Mouse (Mus musculus) heart, adult 2 months (tissue): ENCODE measurements around the gene Rnh1. TPM values are rescaled to one million over a fixed set of nuclear protein-coding genes. Genes with fewer than 3 reads are reported as not detected.
A peak's percentile ranks its signal among the peaks of the same experiment; 100 is the strongest.

Source experiments
- DNase-seq, 2 experiments: peaks; one replicate each; pipeline ENCODE4 v3.0.0; 2021
- H3K27ac ChIP-seq: fragments of 200-600 bp; 2 replicates; pipeline ENCODE4 v1.8.1; 2022
- H3K27me3 ChIP-seq: fragments of 200-500 bp; 2 replicates; pipeline ENCODE4 v1.6.1; 2012; ENCODE audit warnings: mild to moderate bottlenecking, low read length, inconsistent platforms, mixed read lengths; ENCODE audit not compliant: control insufficient read depth, insufficient read depth
- H3K36me3 ChIP-seq: fragments of 200-500 bp; 2 replicates; pipeline ENCODE4 v1.6.1; 2012; ENCODE audit warnings: low read length, inconsistent platforms; ENCODE audit not compliant: control insufficient read depth, insufficient read depth
- H3K4me1 ChIP-seq: fragments of 200-500 bp; 2 replicates; pipeline ENCODE4 v1.6.1; 2011; ENCODE audit warnings: low read length; ENCODE audit not compliant: control insufficient read depth, insufficient read depth
- H3K4me3 ChIP-seq: fragments of 200-600 bp; 2 replicates; pipeline ENCODE4 v1.8.1; 2022
- H3K79me2 ChIP-seq: fragments of 200-500 bp; replicated peaks from 2 replicates; pipeline ENCODE4 v1.6.1; 2012; ENCODE audit warnings: mild to moderate bottlenecking, inconsistent platforms, low read length, moderate library complexity, mixed read lengths; ENCODE audit not compliant: control insufficient read depth, insufficient read depth
- H3K9ac ChIP-seq: fragments of 200-500 bp; 2 replicates; pipeline ENCODE4 v1.6.1; 2012; ENCODE audit warnings: low read depth, mild to moderate bottlenecking, control low read depth, inconsistent platforms, low read length, mixed read lengths
- CTCF ChIP-seq: fragments of 200-600 bp; IDR thresholded peaks from 2 replicates; pipeline ENCODE4 v1.8.1; 2022; ENCODE audit warnings: antibody characterized with exemption, mild to moderate bottlenecking, moderate library complexity
- EP300 ChIP-seq: fragments of 200-500 bp; IDR thresholded peaks from 2 replicates; pipeline ENCODE4 v1.6.1; 2011; ENCODE audit warnings: low read depth, low read length, control low read depth; ENCODE audit not compliant: insufficient read depth
- POLR2A ChIP-seq: fragments of 200-500 bp; IDR thresholded peaks from 2 replicates; pipeline ENCODE4 v1.6.1; 2011; ENCODE audit warnings: mild to moderate bottlenecking, low read depth, low read length, control low read depth; ENCODE audit not compliant: insufficient read depth
- WGBS: fragments of 180-500 bp; shearing (Covaris S2); methylation state at CpG from one replicate; pipeline ENCODE4 v1.1.7; 2018; 5-methylcytosine and 5-hydroxymethylcytosine counted together
- intact Hi-C: fragments of 180-260 bp; cut with DNase I; formaldehyde crosslinking; loops from one replicate; pipeline ENCODE4 v1.15.1; 2025
- long read RNA-seq: library from polyadenylated mRNA; stranded (forward); transcript quantifications from one replicate; pipeline ENCODE4 v2.0.0, GENCODE M21; 2021
- polyA plus RNA-seq: library from polyadenylated mRNA; depleted of rRNA; stranded (reverse); fragments of >200 nt; gene quantifications from 2 replicates; pipeline ENCODE4 v1.2.3, GENCODE M21; 2012; rRNA removed
- total RNA-seq, 2 experiments: library from RNA; stranded (reverse); gene quantifications; 2 replicates each; pipeline ENCODE4 v1.2.3; 2021

Gene Rnh1
- total RNA-seq (10 to 100 TPM; 62.9 to 73.9 TPM), polyA plus RNA-seq (73.2 and 96.7 TPM in 2 replicates)
- long read RNA-seq, transcript Rnh1-202 (10 exons, 1,656 nt), result major isoform, 23 of 60 reads
- long read RNA-seq, transcript Rnh1-201 (10 exons, 2,091 nt), result minor isoform, 15 of 60 reads
- long read RNA-seq, partial matches to known transcripts, result 20 of 60 reads
- long read RNA-seq, other reads (novel, unspliced or antisense), result 0 of 60 reads

DNA sequence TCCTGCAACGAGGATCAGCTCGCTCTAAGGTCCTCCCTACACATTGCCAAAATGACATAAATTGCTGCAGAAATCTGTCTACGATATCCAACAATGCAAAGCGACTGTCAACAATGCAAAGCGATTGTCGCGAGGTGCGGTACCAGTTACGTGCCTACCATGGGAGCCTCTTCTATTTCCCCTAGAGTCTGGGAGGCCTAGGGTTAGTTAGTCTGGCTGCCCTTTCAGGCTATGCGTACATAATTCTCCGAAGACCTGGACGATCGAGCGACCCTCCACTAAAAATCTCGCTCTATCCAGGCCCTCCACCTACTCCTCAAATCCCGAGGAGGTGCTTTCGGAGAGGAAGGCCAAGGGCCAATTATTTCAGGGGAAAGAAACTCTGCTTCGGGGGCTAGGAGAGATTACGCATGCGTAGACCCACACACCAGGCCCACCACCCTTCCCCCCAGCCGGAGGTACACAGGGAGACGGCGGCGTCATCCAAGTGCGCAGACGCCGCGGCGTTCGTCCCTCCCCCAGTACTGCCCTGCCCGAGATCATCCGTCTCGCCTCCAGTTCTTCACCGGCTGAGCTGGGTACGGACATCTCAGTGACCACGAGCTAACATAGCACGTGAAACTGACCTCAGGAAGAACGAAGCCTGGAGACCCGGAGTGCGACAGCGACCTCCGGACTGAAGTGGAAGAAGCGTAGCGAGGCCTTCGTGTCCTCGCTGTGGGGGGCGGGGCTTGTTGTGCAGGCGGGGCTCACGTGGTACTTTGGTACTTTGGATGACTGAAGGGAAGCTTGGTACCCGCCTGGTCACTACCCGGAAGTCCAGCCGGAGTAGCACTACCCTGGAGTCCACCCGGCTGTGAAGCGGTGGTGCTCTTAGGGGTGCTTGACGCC is at the start of gene Rnh1:
Gene Rnh1 (minus strand): TSS at position 742 of the 891 bp plus-strand sequence.
- WGBS, result 2% methylated on average over 55 of the region's 55 CpGs
- Histone ChIP-seq H3K27me3 (no peaks in the 10 kb centered on the region), H3K4me3 (peak within 1 kb of the TSS; percentile 83), H3K36me3 (no peaks in the 10 kb centered on the region), H3K27ac (peak within 1 kb of the TSS; percentile 98), H3K9ac (peak within 1 kb of the TSS; percentile 70), H3K79me2 (no peaks in the 10 kb centered on the region), H3K4me1 (peaks cover 12% of the 10 kb centered on the region)
- intact Hi-C loops, result loop anchor here (2.0 to 5.0 kb wide), 3 partner anchors 50 to 315 kb away; partner anchors contain the start of genes Bet1l, Gm45785, Ptdss2 and Ric8a
- peak; percentile 91 to 94 for DNase-seq
- no peak for TF ChIP-seq CTCF
- TF ChIP-seq POLR2A, result peak; percentile 98
- peak; percentile 68; the same call in 1 of the 2 replicates for TF ChIP-seq EP300

DNA sequence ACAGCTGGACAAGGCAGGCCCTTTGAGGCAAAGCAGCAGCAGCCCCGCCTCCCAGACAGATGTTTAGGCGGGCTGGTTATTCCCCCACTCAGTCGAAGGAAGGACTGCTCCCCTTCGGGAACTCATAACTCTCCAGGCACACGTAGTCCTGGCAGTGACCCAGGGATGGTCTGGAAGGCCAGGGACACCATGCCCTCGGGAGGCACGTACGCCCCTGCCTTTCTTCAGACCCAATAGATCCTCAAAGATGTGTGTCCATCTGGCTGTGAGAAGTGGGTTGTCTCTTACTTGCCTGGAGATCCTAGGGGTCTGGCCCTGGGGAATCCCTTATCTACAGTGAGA is 49.4 kb upstream of the Rnh1 start:
- Histone ChIP-seq H3K36me3 (no peaks in the 10 kb centered on the region), H3K9ac (peak overlapping the region; percentile 60)

DNA sequence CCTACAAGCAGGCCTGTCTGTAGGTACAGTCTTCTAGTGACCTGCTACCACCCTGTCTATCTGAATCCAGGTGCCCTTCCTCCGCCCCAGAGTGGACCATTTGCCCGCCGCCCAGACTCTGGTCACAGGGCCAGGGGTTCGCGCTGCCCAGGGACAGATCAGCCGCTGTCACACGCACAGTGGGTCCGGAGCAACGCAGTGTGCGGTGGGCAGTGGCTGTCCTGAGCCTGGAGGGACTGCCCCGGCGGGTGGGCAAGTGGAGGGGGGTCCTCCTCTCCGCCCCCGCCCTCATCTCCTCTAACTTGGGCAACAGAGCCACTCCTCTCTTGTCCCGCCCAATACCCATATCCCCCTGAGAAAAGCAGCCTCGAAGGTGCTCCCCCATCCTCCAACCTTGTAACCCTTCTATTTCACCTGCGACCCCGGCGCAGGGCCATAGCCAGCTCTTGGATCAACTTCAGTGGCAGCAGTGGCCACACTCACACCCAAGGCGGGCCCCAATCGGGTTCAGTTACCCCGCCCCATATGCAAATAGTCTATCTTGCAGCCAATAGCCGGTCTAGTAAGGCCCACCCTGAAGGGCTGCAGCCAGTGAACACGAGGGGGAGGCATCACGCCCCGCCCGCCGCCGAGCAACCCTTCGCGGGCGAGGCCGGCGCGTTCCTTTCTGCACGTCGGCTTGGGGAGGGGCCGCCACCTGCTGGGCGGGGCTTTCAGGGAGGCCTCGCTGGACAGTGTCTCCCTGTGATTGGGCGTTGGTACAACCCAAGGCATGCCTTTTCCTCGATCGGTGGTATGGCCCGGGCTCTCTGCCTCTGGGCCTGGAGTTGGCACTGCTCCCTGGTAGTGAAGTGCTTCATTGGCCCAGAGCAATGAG is 48.8 kb upstream of the Rnh1 start:
- H3K27me3 ChIP-seq, result no peaks in the 10 kb centered on the region
- WGBS, result 10% methylated on average over 44 of the region's 44 CpGs
- intact Hi-C loops, result no loop called here

More for the DNA sequence above, 49.4 kb upstream of the Rnh1 start:
- WGBS, result 3% methylated on average over 8 of the region's 8 CpGs
- Histone ChIP-seq H3K79me2 (no peaks in the 10 kb centered on the region), H3K27me3 (no peaks in the 10 kb centered on the region), H3K4me1 (peaks cover 7% of the 10 kb centered on the region), H3K4me3 (peak overlapping the region; percentile 52), H3K27ac (peak overlapping the region; percentile 58; the same call in 1 of the 2 replicates)
- DNase-seq, result no peak
- TF ChIP-seq POLR2A, result no peak
- no peak for TF ChIP-seq CTCF
- TF ChIP-seq EP300, result no peak
- intact Hi-C loops, result no loop called here

DNA sequence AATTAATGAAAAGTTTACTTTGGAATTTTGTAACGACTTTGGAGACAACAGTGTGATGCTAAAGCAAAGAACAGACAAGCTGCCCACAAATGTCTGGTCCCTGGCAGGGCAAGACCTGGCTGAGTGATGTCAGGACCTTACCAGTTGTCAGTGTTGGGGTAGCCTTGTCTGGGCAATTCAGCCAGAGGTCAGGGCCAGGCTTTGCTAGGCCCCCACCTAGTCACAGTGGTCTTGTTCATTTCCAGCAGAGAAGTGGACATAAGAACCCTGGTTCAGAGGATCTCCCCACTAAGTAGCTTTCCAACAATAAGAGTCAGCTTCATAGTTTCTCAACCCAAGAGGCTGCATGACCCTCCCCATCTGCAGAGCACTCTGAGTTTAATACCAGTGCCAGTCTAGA is 47.7 kb upstream of the Rnh1 start:
- Histone ChIP-seq H3K4me1 (peaks cover 9% of the 10 kb centered on the region), H3K27ac (no peak overlapping the region), H3K4me3 (no peak overlapping the region), H3K36me3 (no peaks in the 10 kb centered on the region), H3K27me3 (no peaks in the 10 kb centered on the region), H3K79me2 (no peaks in the 10 kb centered on the region), H3K9ac (no peak overlapping the region)
- no peak for TF ChIP-seq POLR2A
- no peak for TF ChIP-seq CTCF
- TF ChIP-seq EP300, result no peak
- no peak for DNase-seq
- intact Hi-C loops, result no loop called here
- 83% methylated on average over 1 of the region's 1 CpGs for WGBS

More for the DNA sequence above, 48.8 kb upstream of the Rnh1 start:
- DNase-seq, result peak; percentile 94 to 97
- Histone ChIP-seq H3K4me3 (peak overlapping the region; percentile 52), H3K9ac (peak overlapping the region; percentile 69), H3K36me3 (no peaks in the 10 kb centered on the region), H3K27ac (peak overlapping the region; percentile 58), H3K4me1 (peaks cover 9% of the 10 kb centered on the region), H3K79me2 (no peaks in the 10 kb centered on the region)
- TF ChIP-seq EP300 (peak; percentile 65; the same call in 1 of the 2 replicates), CTCF (peak; percentile 34), POLR2A (0 out of 2 replicates have a peak, but pooled peaks have one; percentile 33)

DNA sequence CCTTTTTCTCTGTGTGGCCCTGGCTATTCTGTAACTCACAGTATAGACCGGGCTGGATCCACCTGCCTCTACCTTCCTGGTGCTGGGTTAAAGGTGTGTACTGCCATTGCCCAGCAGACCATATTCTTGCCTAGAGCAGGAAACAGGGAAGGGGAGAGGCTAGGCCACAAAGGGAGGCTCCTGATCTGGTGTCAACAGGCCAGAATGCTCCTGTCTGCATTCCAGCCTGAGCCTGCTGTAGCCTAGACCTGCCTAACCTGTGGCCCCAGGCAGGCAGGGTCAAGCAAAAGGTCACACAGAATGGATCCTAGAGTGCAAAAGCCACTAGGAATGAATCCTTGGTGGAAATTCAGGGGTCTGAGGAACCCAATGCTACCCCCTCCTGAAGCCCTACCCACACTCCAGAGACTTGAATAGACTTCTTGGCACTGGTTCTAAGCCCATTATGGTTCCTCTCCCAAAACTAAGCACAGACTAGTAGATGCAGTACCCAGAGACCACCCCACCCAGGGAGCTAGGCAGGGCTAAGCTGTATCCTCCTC is 47.0 kb upstream of the Rnh1 start:
- intact Hi-C loops, result no loop called here
- Histone ChIP-seq H3K27me3 (no peaks in the 10 kb centered on the region), H3K4me1 (peaks cover 9% of the 10 kb centered on the region), H3K27ac (no peak overlapping the region), H3K79me2 (no peaks in the 10 kb centered on the region), H3K36me3 (no peaks in the 10 kb centered on the region), H3K9ac (no peak overlapping the region), H3K4me3 (no peak overlapping the region)
- no peak for DNase-seq
- TF ChIP-seq POLR2A, result no peak
- no peak for TF ChIP-seq EP300
- TF ChIP-seq CTCF, result no peak
- 95% methylated on average over 1 of the region's 1 CpGs for WGBS
